Comparison of ENCODE assay signal across 9 mouse cellular contexts in genomic region chr8:70488931-70489470, GRCm38 (mm10). TPM values are rescaled to one million over a fixed set of nuclear protein-coding genes. Genes with fewer than 3 reads are reported as not detected.
A peak's percentile ranks its signal among the peaks of the same experiment; 100 is the strongest.
DNase-seq lines count a peak whose midpoint lies in the region; ATAC-seq and TF ChIP-seq lines count a peak whose summit lies in the region.
"Had no signal": no experiment of that assay in that cellular context is flagged by ENCODE, and none has a peak within 500 bp of the region (broad histone marks: within the 10 kb centered on the region; RNA-seq: fewer than 3 reads in every experiment).

No protein-coding gene starts in this region.

- intact Hi-C loops in heart, postnatal 10 days (cut with DNase I), result no loop called here
- intact Hi-C loops in left cerebral cortex, postnatal 36 days (cut with DNase I), result loop anchor here (5.0 kb wide), 2 partner anchors 37 to 72 kb away; no protein-coding TSS in a partner anchor

- no peak for DNase-seq in heart, postnatal 10 days
- no peak for DNase-seq in right cerebral cortex, adult 2 months (ENCODE audit: low spot score in 2 of 2)
- DNase-seq in left cerebral cortex, postnatal 36 days (ENCODE audit: low spot score in 2 of 2), result no peak
- no peak for DNase-seq in frontal cortex, adult 2 months (ENCODE audit: extremely low spot score in 1 of 2, low spot score in 1 of 2)

- no peak for TF ChIP-seq CTCF in ES-Bruce4 (IDR thresholded peaks at IDR 0.05; ENCODE audit: low read depth, low read length)

- peak overlapping the region; percentile 63 for H3K4me2 ChIP-seq in heart, embryonic 12.5 days
- H3K4me2 ChIP-seq in hindbrain, embryonic 13.5 days, result peak overlapping the region; percentile 33
- H3K4me2 ChIP-seq in midbrain, embryonic 12.5 days (replicated peaks), result peak overlapping the region; percentile 43

- no peak for TF ChIP-seq EP300 in ES-Bruce4 (IDR thresholded peaks at IDR 0.05; ENCODE audit: insufficient read depth, low read depth, low read length)

- 1% methylated on average over 14 of the region's 14 CpGs for WGBS in heart, embryonic 12.5 days
- 6% methylated on average over 14 of the region's 14 CpGs for WGBS in hindbrain, embryonic 13.5 days
- 3% methylated on average over 14 of the region's 14 CpGs for WGBS in midbrain, embryonic 12.5 days

- no peak for TF ChIP-seq POLR2A in ES-Bruce4 (IDR thresholded peaks at IDR 0.05; ENCODE audit: insufficient read depth, low read length)

- H3K4me3 ChIP-seq in heart, embryonic 12.5 days, result peak overlapping the region; percentile 44
- H3K4me3 ChIP-seq in ES-Bruce4 (ENCODE audit: low read depth, low read length), result peak overlapping the region; percentile 53
- peak overlapping the region; percentile 32 for H3K4me3 ChIP-seq in hindbrain, embryonic 13.5 days
- peak overlapping the region; percentile 33 for H3K4me3 ChIP-seq in midbrain, embryonic 12.5 days

- H3K36me3 ChIP-seq in heart, embryonic 12.5 days, result no peaks in the 10 kb centered on the region
- no peaks in the 10 kb centered on the region for H3K36me3 ChIP-seq in ES-Bruce4 (ENCODE audit: control insufficient read depth, insufficient read depth, low read length, poor library complexity, severe bottlenecking)
- peaks cover 3% of the 10 kb centered on the region for H3K36me3 ChIP-seq in hindbrain, embryonic 13.5 days
- no peaks in the 10 kb centered on the region for H3K36me3 ChIP-seq in midbrain, embryonic 12.5 days

- no peaks in the 10 kb centered on the region for H3K9me3 ChIP-seq in heart, embryonic 12.5 days (replicated peaks)
- H3K9me3 ChIP-seq in ES-Bruce4 (replicated peaks; ENCODE audit: control insufficient read depth, insufficient read depth, low read length, poor library complexity, severe bottlenecking), result no peaks in the 10 kb centered on the region
- H3K9me3 ChIP-seq in hindbrain, embryonic 13.5 days, result no peaks in the 10 kb centered on the region
- no peaks in the 10 kb centered on the region for H3K9me3 ChIP-seq in midbrain, embryonic 12.5 days

- peaks cover 100% of the 10 kb centered on the region for H3K27me3 ChIP-seq in heart, embryonic 12.5 days (replicated peaks)
- peaks cover 37% of the 10 kb centered on the region for H3K27me3 ChIP-seq in ES-Bruce4 (ENCODE audit: control insufficient read depth, insufficient read depth, low read length, poor library complexity, severe bottlenecking)
- H3K27me3 ChIP-seq in hindbrain, embryonic 13.5 days, result peaks cover 96% of the 10 kb centered on the region
- H3K27me3 ChIP-seq in midbrain, embryonic 12.5 days, result peaks cover 100% of the 10 kb centered on the region

- no peak for ATAC-seq in heart, embryonic 12.5 days (ENCODE audit: insufficient number of reproducible peaks, low FRiP score)
- no peak for ATAC-seq in hindbrain, embryonic 13.5 days (ENCODE audit: low FRiP score)
- no peak for ATAC-seq in midbrain, embryonic 12.5 days (ENCODE audit: low FRiP score, low read depth)

- no peak overlapping the region for H3K27ac ChIP-seq in heart, embryonic 12.5 days (ENCODE audit: poor library complexity, severe bottlenecking)
- H3K27ac ChIP-seq in ES-Bruce4 (ENCODE audit: insufficient read depth, low read length), result no peak overlapping the region
- H3K27ac ChIP-seq in hindbrain, embryonic 13.5 days, result no peak overlapping the region
- H3K27ac ChIP-seq in midbrain, embryonic 12.5 days (replicated peaks), result no peak overlapping the region

- H3K9ac ChIP-seq in heart, embryonic 12.5 days, result 0 out of 2 replicates have a peak overlapping the region, but pooled peaks have one; percentile 55
- peak overlapping the region; percentile 43 for H3K9ac ChIP-seq in ES-Bruce4 (ENCODE audit: low read depth, poor library complexity, severe bottlenecking)
- H3K9ac ChIP-seq in hindbrain, embryonic 13.5 days, result no peak overlapping the region
- H3K9ac ChIP-seq in midbrain, embryonic 12.5 days (replicated peaks), result no peak overlapping the region

- peaks cover 57% of the 10 kb centered on the region for H3K4me1 ChIP-seq in heart, embryonic 12.5 days (replicated peaks)
- H3K4me1 ChIP-seq in ES-Bruce4 (ENCODE audit: control insufficient read depth, insufficient read depth, low read length), result peaks cover 2% of the 10 kb centered on the region
- peaks cover 56% of the 10 kb centered on the region for H3K4me1 ChIP-seq in hindbrain, embryonic 13.5 days (replicated peaks)
- peaks cover 45% of the 10 kb centered on the region for H3K4me1 ChIP-seq in midbrain, embryonic 12.5 days

RNA-seq across cellular contexts. Expression of gene Tmem59l, which starts 1.8 kb away (rescaled TPM):
- polyA plus RNA-seq in heart, embryonic 12.5 days (2016; fragmentation: Nextera tagmentation; extraction: Ambion mirVana), result 0.22 and 0.33 TPM in 2 replicates
- total RNA-seq in heart, postnatal 10 days (2021), result not detected
- 3.3 and 4.2 TPM in 2 replicates for polyA plus RNA-seq in ES-Bruce4 (2011; ENCODE audit: insufficient read depth, insufficient read length, low read depth, missing spikeins)
- polyA plus RNA-seq in hindbrain, embryonic 13.5 days (2015; fragmentation: Nextera tagmentation; extraction: Ambion mirVana), result 78.5 and 78.8 TPM in 2 replicates
- polyA plus RNA-seq in midbrain, embryonic 12.5 days (2016; fragmentation: Nextera tagmentation; extraction: Ambion mirVana), result 19.3 and 21.7 TPM in 2 replicates
- total RNA-seq in left cerebral cortex, postnatal 36 days (2021), result 100 to 1,000 TPM; 279 to 317 TPM
- 263 and 277 TPM in 2 replicates for polyA plus RNA-seq in frontal cortex, adult 2 months (2012; rRNA removed)
- total RNA-seq: granulocyte monocyte progenitor cell, adult 5-6 weeks had no signal

RNA-seq across cellular contexts. Expression of gene Crlf1, which starts 4.0 kb away (rescaled TPM):
- 1.00 and 1.8 TPM in 2 replicates for polyA plus RNA-seq in heart, embryonic 12.5 days (2016; fragmentation: Nextera tagmentation; extraction: Ambion mirVana)
- under 1 TPM; 0.38 to 0.72 TPM for total RNA-seq in heart, postnatal 10 days (2021)
- polyA plus RNA-seq in ES-Bruce4 (2011; ENCODE audit: insufficient read depth, insufficient read length, low read depth, missing spikeins), result 6.1 and 7.5 TPM in 2 replicates
- polyA plus RNA-seq in hindbrain, embryonic 13.5 days (2015; fragmentation: Nextera tagmentation; extraction: Ambion mirVana), result 2.2 and 2.9 TPM in 2 replicates
- polyA plus RNA-seq in midbrain, embryonic 12.5 days (2016; fragmentation: Nextera tagmentation; extraction: Ambion mirVana), result 0.92 and 1.6 TPM in 2 replicates
- 1 to 10 TPM; 4.1 to 4.6 TPM for total RNA-seq in left cerebral cortex, postnatal 36 days (2021)
- polyA plus RNA-seq in frontal cortex, adult 2 months (2012; rRNA removed), result 1.8 and 3.4 TPM in 2 replicates
- total RNA-seq: granulocyte monocyte progenitor cell, adult 5-6 weeks had no signal

RNA-seq across cellular contexts. Expression of gene Klhl26, which starts 12.2 kb away (rescaled TPM):
- 12.6 and 14.0 TPM in 2 replicates for polyA plus RNA-seq in heart, embryonic 12.5 days (2016; fragmentation: Nextera tagmentation; extraction: Ambion mirVana)
- 1 to 10 TPM; 8.4 to 8.9 TPM for total RNA-seq in heart, postnatal 10 days (2021)
- polyA plus RNA-seq in ES-Bruce4 (2011; ENCODE audit: insufficient read depth, insufficient read length, low read depth, missing spikeins), result 27.4 and 33.7 TPM in 2 replicates
- polyA plus RNA-seq in hindbrain, embryonic 13.5 days (2015; fragmentation: Nextera tagmentation; extraction: Ambion mirVana), result 24.3 and 25.8 TPM in 2 replicates
- 17.8 and 18.5 TPM in 2 replicates for polyA plus RNA-seq in midbrain, embryonic 12.5 days (2016; fragmentation: Nextera tagmentation; extraction: Ambion mirVana)
- total RNA-seq in left cerebral cortex, postnatal 36 days (2021), result 10 to 100 TPM; 43.6 to 44.6 TPM
- polyA plus RNA-seq in frontal cortex, adult 2 months (2012; rRNA removed), result 59.4 and 59.6 TPM in 2 replicates

RNA-seq across cellular contexts. Expression of gene Rex1bd, which starts 17.6 kb away (rescaled TPM):
- 115 TPM in 2 replicates for polyA plus RNA-seq in heart, embryonic 12.5 days (2016; fragmentation: Nextera tagmentation; extraction: Ambion mirVana)
- 100 to 1,000 TPM; 108 to 114 TPM for total RNA-seq in heart, postnatal 10 days (2021)
- polyA plus RNA-seq in ES-Bruce4 (2011; ENCODE audit: insufficient read depth, insufficient read length, low read depth, missing spikeins), result 40.0 and 43.7 TPM in 2 replicates
- 147 and 148 TPM in 2 replicates for polyA plus RNA-seq in hindbrain, embryonic 13.5 days (2015; fragmentation: Nextera tagmentation; extraction: Ambion mirVana)
- 130 and 134 TPM in 2 replicates for polyA plus RNA-seq in midbrain, embryonic 12.5 days (2016; fragmentation: Nextera tagmentation; extraction: Ambion mirVana)
- total RNA-seq in left cerebral cortex, postnatal 36 days (2021), result 100 to 1,000 TPM; 106 to 108 TPM
- polyA plus RNA-seq in frontal cortex, adult 2 months (2012; rRNA removed), result 197 and 210 TPM in 2 replicates

RNA-seq across cellular contexts. Expression of gene Uba52, which starts 21.6 kb away (rescaled TPM):
- polyA plus RNA-seq in heart, embryonic 12.5 days (2016; fragmentation: Nextera tagmentation; extraction: Ambion mirVana), result 779 and 792 TPM in 2 replicates
- total RNA-seq in heart, postnatal 10 days (2021), result 1,000 to 10,000 TPM; 1,604 to 1,683 TPM
- 1,157 and 1,272 TPM in 2 replicates for polyA plus RNA-seq in ES-Bruce4 (2011; ENCODE audit: insufficient read depth, insufficient read length, low read depth, missing spikeins)
- polyA plus RNA-seq in hindbrain, embryonic 13.5 days (2015; fragmentation: Nextera tagmentation; extraction: Ambion mirVana), result 715 and 758 TPM in 2 replicates
- 748 and 749 TPM in 2 replicates for polyA plus RNA-seq in midbrain, embryonic 12.5 days (2016; fragmentation: Nextera tagmentation; extraction: Ambion mirVana)
- 100 to 1,000 TPM; 828 to 997 TPM for total RNA-seq in left cerebral cortex, postnatal 36 days (2021)
- 901 and 1,108 TPM in 2 replicates for polyA plus RNA-seq in frontal cortex, adult 2 months (2012; rRNA removed)

Comparison
In these comparisons a context has a peak if more than half of its experiments do, and no peak if none do; other contexts are left out.
1. H3K9ac ChIP-seq: peak in heart, embryonic 12.5 days (single experiment) and ES-Bruce4 (single experiment); none in hindbrain, embryonic 13.5 days (single experiment) and midbrain, embryonic 12.5 days (single experiment).
2. Peak in every context shown above with its lines, with median percentiles within 50 percentile points of each other: H3K4me2 ChIP-seq and H3K4me3 ChIP-seq.